Mouse (Mus musculus) heart, postnatal 0 days (tissue): ENCODE results near the gene Pld5.

Source experiments
- CTCF ChIP-seq: IDR thresholded peaks from 2 replicates; pipeline ENCODE4 v1.5.1; 2016; ENCODE audit warnings: antibody characterized with exemption, control low read depth, low read depth
- EP300 ChIP-seq: IDR thresholded peaks from 2 replicates; pipeline ENCODE4 v1.6.1; 2016; ENCODE audit warnings: antibody characterized with exemption, low read depth

GRCm38 (mm10) chr1:176123781-176124180 is 151.3 kb downstream of the Pld5 start:
- TF ChIP-seq CTCF: no peak
- TF ChIP-seq EP300: no peak
